Mouse (Mus musculus) urinary bladder, postnatal 14 days (tissue): ENCODE measurements around the gene Soat1.
"Not testable (repeated sequence)": the region's sequence is repeated elsewhere in the genome, so short reads cannot be mapped to it uniquely, and the experiment has no call there.

Experiments used
- DNase-seq: peaks from one replicate; pipeline ENCODE4 v3.0.0; 2021; ENCODE audit warnings: low spot score

Soat1 gene

DNA sequence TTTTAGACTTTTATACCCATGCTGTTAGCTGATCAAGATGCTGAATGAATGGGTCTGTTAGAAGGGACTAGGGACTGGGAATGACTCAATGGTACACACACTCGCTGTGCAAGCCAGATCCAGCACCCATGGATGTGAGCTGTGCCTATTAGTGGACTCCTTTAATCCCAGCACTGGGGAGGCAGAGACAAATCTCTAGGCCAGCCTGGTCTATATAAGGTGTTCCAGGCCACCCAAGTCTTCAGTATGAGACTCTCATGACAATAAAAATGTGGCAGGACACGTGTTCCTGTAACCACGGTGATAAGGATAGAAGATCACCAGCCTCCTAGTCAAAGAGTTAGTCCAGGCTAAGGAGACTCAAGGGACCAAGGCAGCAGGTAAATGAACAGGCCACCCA lies 50.1 kb downstream of the Soat1 start:
- no peak for DNase-seq

- no peak for DNase-seq
These were observed 50.6 kb downstream of the Soat1 start for GRCm38 (mm10) chr1:156423493-156423892.

GRCm38 (mm10) chr1:156422856-156423255 lies 51.3 kb downstream of the Soat1 start:
- DNase-seq, result no peak

DNA sequence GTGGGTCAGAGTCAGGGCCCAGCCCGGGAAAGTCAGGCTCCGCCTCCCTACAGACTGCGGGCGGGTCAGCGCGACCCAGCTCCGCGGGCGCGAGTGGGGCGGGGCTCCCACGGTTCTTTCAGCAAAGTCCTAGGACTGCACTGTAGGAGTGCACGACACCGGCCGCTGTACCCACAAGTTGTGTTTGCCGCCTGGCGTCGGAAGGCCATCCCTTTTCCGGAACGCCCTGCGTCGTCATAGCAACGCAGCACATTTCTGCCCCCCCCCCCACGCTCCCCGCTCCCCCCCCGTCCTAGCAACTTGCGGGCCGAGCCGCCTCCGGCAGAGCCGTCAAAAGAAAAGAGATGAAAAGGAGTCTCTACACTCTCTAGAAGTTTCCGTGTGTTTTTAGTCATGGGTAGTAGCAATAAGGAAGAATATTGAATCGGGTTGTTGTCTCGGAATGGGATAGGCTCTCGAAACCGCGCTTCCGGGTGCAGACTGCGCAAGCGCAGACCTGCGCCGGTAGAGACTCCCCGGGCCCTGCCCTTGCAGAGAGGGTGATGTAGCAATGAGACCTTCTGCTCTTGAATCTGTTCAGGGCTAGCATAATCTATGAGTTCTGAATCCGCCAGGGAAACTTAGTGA lies 53.3 kb downstream of the Soat1 start, which contains the start of gene Axdnd1:
Axdnd1 (minus strand) TSS at position 489 of the 627 bp plus-strand sequence.
- DNase-seq, result peak; percentile 90

- DNase-seq, result peak; percentile 20
These were observed 56.0 kb downstream of the Soat1 start for GRCm38 (mm10) chr1:156418170-156418569.

DNA sequence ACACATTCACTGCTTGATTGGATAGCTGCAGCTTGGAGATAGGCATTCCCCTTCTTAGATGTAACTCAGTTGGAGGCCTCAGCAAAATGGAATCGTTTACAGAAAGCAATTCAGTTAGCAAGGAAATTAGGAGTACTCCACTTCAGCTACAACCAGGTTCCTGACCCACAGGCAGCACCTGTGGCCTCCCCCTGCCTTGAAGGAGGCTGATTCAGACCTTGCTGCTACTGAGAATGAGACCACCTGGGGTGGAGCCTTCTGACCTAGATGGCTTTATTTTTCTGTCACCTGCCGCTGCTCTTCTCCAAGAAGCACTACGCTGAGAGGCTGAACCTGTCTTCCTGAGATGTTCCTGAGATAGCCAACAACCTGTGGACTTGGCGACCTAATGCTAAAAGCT lies 65.6 kb downstream of the Soat1 start:
- DNase-seq, result no peak

- no peak for DNase-seq
These were observed 66.1 kb downstream of the Soat1 start for GRCm38 (mm10) chr1:156408004-156408403.

DNA sequence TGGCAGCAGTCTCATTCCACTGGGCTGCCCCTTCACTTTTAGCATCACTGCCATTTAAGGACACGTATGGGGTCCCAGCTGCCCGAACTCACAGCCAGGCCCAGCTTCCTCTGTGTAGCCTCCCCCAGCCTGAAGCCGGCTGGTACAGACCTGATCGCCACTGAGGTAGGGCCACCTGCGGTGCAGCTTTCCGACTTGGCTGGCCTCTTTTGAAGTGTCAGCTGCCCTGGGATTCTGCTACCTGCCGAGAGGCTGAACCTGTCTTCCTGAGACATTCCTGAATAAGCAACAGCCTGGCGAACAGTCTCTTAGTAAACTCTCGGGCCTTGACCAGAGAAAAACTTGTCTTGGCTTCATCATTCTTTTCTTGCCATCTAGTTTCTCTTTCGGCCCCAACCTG lies 70.9 kb downstream of the Soat1 start:
- DNase-seq, result no peak

- DNase-seq, result no peak
These were observed 71.6 kb downstream of the Soat1 start for GRCm38 (mm10) chr1:156402491-156402890.

- not testable (repeated sequence) for DNase-seq
These were observed 74.0 kb downstream of the Soat1 start for GRCm38 (mm10) chr1:156400159-156400558.

DNA sequence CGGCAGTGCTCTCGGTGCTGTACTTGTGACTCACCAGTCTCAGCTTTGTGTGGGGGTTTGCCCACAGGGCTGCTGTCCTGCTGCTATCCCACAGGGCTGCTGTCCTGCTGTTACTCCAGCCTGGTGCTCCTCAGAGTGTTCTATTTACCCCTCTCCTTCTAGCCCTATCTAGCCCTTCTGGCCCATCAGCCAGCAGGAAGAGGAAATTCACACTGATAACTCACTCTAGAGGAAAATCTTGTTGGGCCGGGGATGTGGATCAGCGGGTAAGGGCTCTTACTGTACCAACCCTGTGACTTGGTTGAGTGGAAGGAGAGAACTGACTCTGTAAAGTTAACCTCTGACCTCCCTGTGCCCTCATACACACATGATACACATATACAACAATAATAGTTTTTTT lies 81.0 kb downstream of the Soat1 start:
- no peak for DNase-seq

- DNase-seq, result no peak
These were observed 87.3 kb downstream of the Soat1 start for GRCm38 (mm10) chr1:156386880-156387279.

GRCm38 (mm10) chr1:156386232-156386631 lies 87.9 kb downstream of the Soat1 start:
- DNase-seq, result no peak

- DNase-seq, result no peak
These were observed 92.9 kb downstream of the Soat1 start for GRCm38 (mm10) chr1:156381217-156381616.
